Mouse (Mus musculus) ES-Bruce4 (cell line): Measurements from ENCODE around the gene Wfs1.
"Not testable (repeated sequence)": the region's sequence is repeated elsewhere in the genome, so short reads cannot be mapped to it uniquely, and the experiment has no call there.

Experiments
- CTCF ChIP-seq: IDR thresholded peaks from one replicate; pipeline ENCODE4 v1.8.1; 2011; ENCODE audit warnings: low read depth, low read length
- EP300 ChIP-seq: IDR thresholded peaks from 2 replicates; pipeline ENCODE4 v1.6.1; 2011; ENCODE audit warnings: low read depth, low read length; ENCODE audit not compliant: insufficient read depth
- POLR2A ChIP-seq: IDR thresholded peaks from one replicate; pipeline ENCODE4 v1.8.1; 2011; ENCODE audit warnings: low read length; ENCODE audit not compliant: insufficient read depth

DNA sequence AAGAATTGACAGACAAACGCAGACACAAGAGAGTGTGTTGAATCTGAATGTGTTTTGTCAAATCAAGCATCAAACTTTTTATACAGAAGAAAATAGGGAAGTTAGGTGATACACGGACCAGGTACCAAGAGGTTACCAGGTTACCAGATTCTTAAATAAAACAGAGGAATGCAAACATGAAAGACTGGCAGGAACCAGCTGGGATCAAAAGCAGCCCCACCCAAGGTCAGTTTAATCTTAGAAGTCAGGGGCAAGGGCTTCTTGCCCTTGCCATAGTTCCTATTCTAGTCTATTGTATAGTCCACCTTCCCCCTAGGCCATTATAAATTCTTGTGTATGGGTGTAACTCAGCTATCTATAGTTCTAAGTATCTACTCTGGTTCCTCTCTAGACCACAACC, 50.0 kb downstream of the Wfs1 start:
- TF ChIP-seq CTCF, POLR2A, EP300: not testable (repeated sequence)
